Mouse (Mus musculus): Measurements from ENCODE around the gene Cd300e. TPM values are rescaled to one million over a fixed set of nuclear protein-coding genes. Genes with fewer than 3 reads are reported as not detected.
A peak's percentile ranks its signal among the peaks of the same experiment; 100 is the strongest.

The Cd300e gene
- polyA plus RNA-seq, 1 experiment = 0.13 TPM

DNA sequence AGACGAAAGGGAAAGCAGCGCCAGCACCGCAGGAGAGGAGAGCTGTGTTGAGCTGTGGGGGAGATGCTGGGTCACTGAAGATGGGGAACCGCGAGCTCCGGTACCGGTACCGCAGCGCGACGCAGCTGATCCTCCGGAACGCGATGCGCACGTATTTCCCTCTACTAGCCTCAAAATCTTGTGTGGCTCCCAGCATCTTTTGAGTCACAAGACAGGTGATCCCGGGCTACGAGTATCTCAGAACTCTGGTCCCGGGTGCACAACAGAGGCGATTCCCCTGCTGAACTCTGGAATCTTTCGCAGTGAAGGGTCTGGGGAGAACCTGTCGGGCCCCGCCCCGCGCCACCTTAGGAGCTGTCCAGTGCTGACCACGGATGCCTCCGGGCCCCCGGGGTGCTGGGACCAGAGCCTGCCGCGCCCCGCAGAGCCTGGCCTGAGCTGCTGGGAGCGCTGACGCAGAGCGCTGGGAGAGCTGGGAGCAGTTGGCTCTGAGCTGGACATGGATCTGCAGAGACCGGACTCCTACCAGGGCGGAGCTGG lies 29.5 kb upstream of the Cd300e start, which contains the start of gene Rab37:
Rab37 (plus strand) TSS at position 70 of the 540 bp plus-strand sequence.
- DNase-seq = no peak
- TF ChIP-seq POLR2A (IDR thresholded peaks at IDR 0.05; ENCODE audit: low read depth, low read length) (no peak), CTCF (conservative IDR thresholded peaks at IDR 0.05; ENCODE audit: insufficient read depth, insufficient read length, low read depth, low read length) (no peak)
- Histone ChIP-seq H3K4me3 (ENCODE audit: insufficient read depth, low read depth, low read length) (no peak within 1 kb of the TSS), H3K4me1 (ENCODE audit: control insufficient read depth, insufficient read depth, low read length) (no peaks in the 10 kb centered on the region), H3K27ac (ENCODE audit: insufficient read depth, low read depth, low read length) (no peak within 1 kb of the TSS), H3K36me3 (ENCODE audit: control insufficient read depth, insufficient read depth, low read length) (no peaks in the 10 kb centered on the region), H3K27me3 (replicated peaks; ENCODE audit: control insufficient read depth, insufficient read depth, low read length) (no peaks in the 10 kb centered on the region)
- WGBS = 2% methylated on average over 36 of the region's 36 CpGs

DNA sequence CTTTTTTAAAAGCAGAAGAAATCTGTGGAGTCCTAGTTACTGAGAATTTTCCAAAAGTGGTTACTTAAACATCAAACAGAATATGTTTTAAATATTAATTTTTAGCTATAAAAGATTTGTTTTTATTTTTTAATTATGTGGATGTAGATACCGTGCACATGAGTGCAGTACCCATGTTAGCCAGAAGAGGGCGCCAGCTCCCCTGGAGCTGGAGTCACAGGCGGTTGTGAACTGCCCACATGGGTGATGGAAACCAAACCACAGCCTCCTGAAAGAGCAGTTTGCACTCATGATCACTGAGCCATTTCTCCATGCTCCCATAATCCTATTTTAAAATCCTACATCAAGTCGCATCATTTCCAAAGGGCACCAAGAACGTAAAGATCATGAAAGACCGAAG lies 27.9 kb upstream of the Cd300e start:
- WGBS = 66% methylated on average over 6 of the region's 6 CpGs
- Histone ChIP-seq H3K4me1 (ENCODE audit: control insufficient read depth, insufficient read depth, low read length) (no peaks in the 10 kb centered on the region), H3K4me3 (ENCODE audit: insufficient read depth, low read depth, low read length) (no peak overlapping the region), H3K36me3 (ENCODE audit: control insufficient read depth, insufficient read depth, low read length) (no peaks in the 10 kb centered on the region), H3K27ac (ENCODE audit: insufficient read depth, low read depth, low read length) (no peak overlapping the region), H3K27me3 (replicated peaks; ENCODE audit: control insufficient read depth, insufficient read depth, low read length) (no peaks in the 10 kb centered on the region)
- TF ChIP-seq POLR2A (IDR thresholded peaks at IDR 0.05; ENCODE audit: low read depth, low read length) (no peak), CTCF (conservative IDR thresholded peaks at IDR 0.05; ENCODE audit: insufficient read depth, insufficient read length, low read depth, low read length) (peak; percentile 40)
- DNase-seq = no peak

DNA sequence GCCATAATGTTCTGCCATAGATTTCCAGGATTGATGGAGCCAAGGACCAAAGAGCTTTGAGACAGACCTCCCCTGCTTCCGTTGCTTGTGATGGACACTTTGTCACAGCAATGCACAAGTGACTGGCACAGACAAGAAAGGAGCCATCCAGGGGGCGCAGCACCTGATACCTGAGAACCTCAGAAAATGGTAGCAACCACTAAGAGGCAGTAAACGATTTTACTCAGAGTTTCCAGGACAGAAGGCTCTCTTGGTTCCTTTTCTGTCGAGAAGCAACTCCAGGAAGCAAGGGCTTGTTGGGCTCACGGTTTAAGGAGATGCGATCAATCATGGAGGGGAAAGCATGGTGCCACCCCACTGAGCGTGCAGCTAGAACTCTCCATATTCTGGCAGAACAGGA lies 24.2 kb upstream of the Cd300e start:
- no peak for DNase-seq
- Histone ChIP-seq H3K27me3 (replicated peaks; ENCODE audit: control insufficient read depth, insufficient read depth, low read length) (no peaks in the 10 kb centered on the region), H3K4me1 (ENCODE audit: control insufficient read depth, insufficient read depth, low read length) (no peaks in the 10 kb centered on the region), H3K36me3 (ENCODE audit: control insufficient read depth, insufficient read depth, low read length) (no peaks in the 10 kb centered on the region), H3K4me3 (ENCODE audit: insufficient read depth, low read depth, low read length) (no peak overlapping the region), H3K27ac (ENCODE audit: insufficient read depth, low read depth, low read length) (no peak overlapping the region)
- TF ChIP-seq POLR2A (IDR thresholded peaks at IDR 0.05; ENCODE audit: low read depth, low read length) = no peak
- no peak for TF ChIP-seq CTCF (conservative IDR thresholded peaks at IDR 0.05; ENCODE audit: insufficient read depth, insufficient read length, low read depth, low read length)
- WGBS = 39% methylated on average over 7 of the region's 7 CpGs

DNA sequence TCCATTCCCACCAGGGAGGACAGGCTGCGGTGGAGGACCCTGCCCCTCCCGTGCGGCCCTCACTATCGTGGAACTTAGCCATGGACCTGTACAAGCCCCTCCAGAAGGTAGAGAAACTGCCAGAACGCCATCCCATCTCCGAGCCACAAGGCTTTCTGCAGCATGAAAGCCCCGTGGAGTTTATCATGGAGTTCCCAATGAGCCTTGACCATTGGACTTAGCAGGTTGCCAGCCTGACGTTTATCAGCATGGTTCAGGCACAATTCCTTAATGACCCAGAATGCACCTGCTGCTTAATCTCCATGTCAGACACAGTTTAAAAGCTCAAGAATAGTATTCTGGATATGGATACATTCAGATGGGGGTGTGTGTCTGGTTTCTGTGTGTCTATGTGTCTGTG lies 23.1 kb upstream of the Cd300e start:
- 65% methylated on average over 8 of the region's 8 CpGs for WGBS
- H3K36me3 ChIP-seq (ENCODE audit: control insufficient read depth, insufficient read depth, low read length) = no peaks in the 10 kb centered on the region
- no peaks in the 10 kb centered on the region for H3K4me1 ChIP-seq (ENCODE audit: control insufficient read depth, insufficient read depth, low read length)
- TF ChIP-seq POLR2A (IDR thresholded peaks at IDR 0.05; ENCODE audit: low read depth, low read length) = no peak
- no peak for TF ChIP-seq CTCF (conservative IDR thresholded peaks at IDR 0.05; ENCODE audit: insufficient read depth, insufficient read length, low read depth, low read length)
- no peaks in the 10 kb centered on the region for H3K27me3 ChIP-seq (replicated peaks; ENCODE audit: control insufficient read depth, insufficient read depth, low read length)
- H3K27ac ChIP-seq (ENCODE audit: insufficient read depth, low read depth, low read length) = no peak overlapping the region
- H3K4me3 ChIP-seq (ENCODE audit: insufficient read depth, low read depth, low read length) = no peak overlapping the region
- DNase-seq = no peak

DNA sequence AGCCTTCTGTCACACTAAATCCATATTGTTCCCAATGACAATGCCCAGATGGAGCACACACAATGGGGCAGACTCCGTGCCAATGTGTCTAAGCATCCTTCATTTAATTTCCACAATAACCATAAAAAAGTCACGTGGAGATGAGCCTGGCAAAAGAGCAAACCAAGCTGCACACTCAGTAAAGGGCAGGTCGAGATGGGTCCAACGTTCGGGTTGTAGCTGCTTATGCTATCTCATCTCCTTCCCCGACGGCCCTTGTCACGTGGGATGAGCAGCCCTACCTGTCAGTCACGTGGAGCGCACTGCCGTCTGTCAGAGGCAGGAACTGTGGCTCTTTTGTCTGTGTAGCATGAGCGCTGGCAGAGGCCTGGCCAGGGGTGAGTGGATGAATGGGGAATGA lies 22.6 kb upstream of the Cd300e start:
- DNase-seq = no peak
- WGBS = 48% methylated on average over 12 of the region's 12 CpGs
- Histone ChIP-seq H3K27me3 (replicated peaks; ENCODE audit: control insufficient read depth, insufficient read depth, low read length) (no peaks in the 10 kb centered on the region), H3K4me1 (ENCODE audit: control insufficient read depth, insufficient read depth, low read length) (no peaks in the 10 kb centered on the region), H3K4me3 (ENCODE audit: insufficient read depth, low read depth, low read length) (no peak overlapping the region), H3K27ac (ENCODE audit: insufficient read depth, low read depth, low read length) (no peak overlapping the region), H3K36me3 (ENCODE audit: control insufficient read depth, insufficient read depth, low read length) (no peaks in the 10 kb centered on the region)
- TF ChIP-seq POLR2A (IDR thresholded peaks at IDR 0.05; ENCODE audit: low read depth, low read length) (no peak), CTCF (conservative IDR thresholded peaks at IDR 0.05; ENCODE audit: insufficient read depth, insufficient read length, low read depth, low read length) (no peak)

DNA sequence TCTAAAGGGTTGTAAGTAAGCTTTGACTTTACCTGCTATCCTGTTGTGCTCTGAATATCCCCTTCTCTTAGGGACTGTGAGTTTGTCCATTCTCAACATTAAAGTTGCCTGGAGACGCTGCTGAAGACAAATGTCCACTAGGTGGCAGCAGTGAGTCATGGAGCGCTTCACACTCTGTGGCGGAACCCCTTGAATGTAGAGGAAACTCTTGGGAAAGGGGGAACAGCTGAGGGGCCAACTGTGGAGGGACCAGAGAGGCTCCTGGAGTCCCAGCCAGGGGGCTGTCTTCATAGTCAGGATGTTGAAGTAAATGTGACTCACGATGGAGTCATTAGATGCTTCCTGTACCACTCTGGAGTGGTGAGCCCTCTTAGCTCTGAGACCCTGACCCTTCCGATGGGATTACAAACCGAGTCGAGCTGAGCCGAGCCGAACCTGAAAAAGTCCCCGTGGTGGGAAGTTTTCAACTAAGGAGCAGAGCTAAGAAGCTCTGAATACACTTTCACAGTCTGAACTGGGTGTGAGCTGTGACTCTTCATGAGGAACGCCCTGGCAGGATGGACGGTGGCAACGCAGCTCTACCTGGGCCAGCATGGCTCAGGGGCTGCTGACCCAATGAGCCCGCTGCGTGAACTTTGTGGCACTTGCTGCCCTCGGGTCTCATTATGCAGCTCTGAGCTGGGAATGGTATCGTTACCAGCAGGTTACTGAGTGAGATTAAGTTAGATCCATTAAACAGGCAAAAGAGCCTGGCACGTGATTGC lies 21.6 kb upstream of the Cd300e start:
- Histone ChIP-seq H3K4me1 (ENCODE audit: control insufficient read depth, insufficient read depth, low read length) (no peaks in the 10 kb centered on the region), H3K36me3 (ENCODE audit: control insufficient read depth, insufficient read depth, low read length) (no peaks in the 10 kb centered on the region), H3K27ac (ENCODE audit: insufficient read depth, low read depth, low read length) (no peak overlapping the region), H3K27me3 (replicated peaks; ENCODE audit: control insufficient read depth, insufficient read depth, low read length) (no peaks in the 10 kb centered on the region), H3K4me3 (ENCODE audit: insufficient read depth, low read depth, low read length) (no peak overlapping the region)
- peak; percentile 60 for DNase-seq
- WGBS = 35% methylated on average over 18 of the region's 18 CpGs
- TF ChIP-seq CTCF (conservative IDR thresholded peaks at IDR 0.05; ENCODE audit: insufficient read depth, insufficient read length, low read depth, low read length) = peak; percentile 82
- no peak for TF ChIP-seq POLR2A (IDR thresholded peaks at IDR 0.05; ENCODE audit: low read depth, low read length)

DNA sequence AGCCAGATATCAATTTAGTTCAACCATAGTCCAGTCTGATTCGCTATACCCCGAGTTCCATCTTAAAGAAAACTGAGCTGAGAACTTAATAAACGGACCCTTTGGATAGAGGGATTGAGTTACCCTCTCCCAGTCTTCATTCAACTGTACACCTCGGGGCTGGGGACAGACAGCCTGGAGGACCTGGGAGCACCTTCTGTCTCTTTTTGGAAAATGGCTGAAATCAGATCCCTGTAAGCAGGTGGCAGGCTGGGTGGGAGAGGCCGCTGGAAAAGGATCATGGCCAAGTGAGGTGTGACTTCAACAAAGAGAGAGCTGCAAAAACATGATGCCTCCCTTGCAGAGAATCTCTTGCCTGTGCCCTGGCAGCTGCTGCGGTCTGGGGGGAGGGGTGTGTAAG lies 20.2 kb upstream of the Cd300e start:
- DNase-seq = no peak
- TF ChIP-seq CTCF (conservative IDR thresholded peaks at IDR 0.05; ENCODE audit: insufficient read depth, insufficient read length, low read depth, low read length) (no peak), POLR2A (IDR thresholded peaks at IDR 0.05; ENCODE audit: low read depth, low read length) (no peak)
- H3K27me3 ChIP-seq (replicated peaks; ENCODE audit: control insufficient read depth, insufficient read depth, low read length) = no peaks in the 10 kb centered on the region
- 29% methylated on average over 6 of the region's 6 CpGs for WGBS
- no peaks in the 10 kb centered on the region for H3K4me1 ChIP-seq (ENCODE audit: control insufficient read depth, insufficient read depth, low read length)
- H3K36me3 ChIP-seq (ENCODE audit: control insufficient read depth, insufficient read depth, low read length) = no peaks in the 10 kb centered on the region
- no peak overlapping the region for H3K4me3 ChIP-seq (ENCODE audit: insufficient read depth, low read depth, low read length)
- no peak overlapping the region for H3K27ac ChIP-seq (ENCODE audit: insufficient read depth, low read depth, low read length)

Measured in kidney, adult 2 months (tissue).